Mouse (Mus musculus): ENCODE results near the gene Olfr613. TPM values are rescaled to one million over a fixed set of nuclear protein-coding genes. Genes with fewer than 3 reads are reported as not detected.
"Not testable (repeated sequence)": the region's sequence is repeated elsewhere in the genome, so short reads cannot be mapped to it uniquely, and the experiment has no call there.

Gene Olfr613
- not detected for total RNA-seq (2021)
- long read RNA-seq, result 0 reads

- no peak for DNase-seq (ENCODE audit: low spot score in 2 of 2)
Measured at GRCm38 (mm10) chr7:103547774-103548173, at the start of gene Olfr613. Gene Olfr613, plus strand, starts transcription at chr7:103548074.

DNA sequence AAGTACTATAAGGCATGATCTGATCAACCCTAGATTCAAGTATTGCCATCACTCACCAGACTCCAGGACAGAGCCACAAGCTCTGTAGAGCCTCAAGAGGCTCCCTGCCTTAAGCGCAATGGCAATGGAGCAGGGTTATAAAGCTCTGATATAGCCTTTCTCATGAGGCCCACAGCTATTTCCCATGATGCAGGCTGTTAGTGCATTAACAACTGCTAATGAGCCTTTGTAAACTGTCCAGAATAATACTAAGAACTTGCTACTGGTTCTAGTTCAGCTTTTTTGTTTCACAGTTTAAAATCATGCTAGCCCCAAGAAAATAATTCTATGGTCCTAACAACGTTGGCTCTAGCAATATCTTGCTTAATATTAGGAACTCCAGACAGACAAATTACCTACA lies 35.9 kb upstream of the Olfr613 start, which contains the start of gene Olfr610:
TSS of gene Olfr610 (minus strand) at position 101 of the 400 bp plus-strand sequence.
- DNase-seq (ENCODE audit: low spot score in 2 of 2), result no peak

GRCm38 (mm10) chr7:103520746-103521145 lies 27.1 kb upstream of the Olfr613 start, which contains the start of gene Olfr611:
Gene Olfr611, minus strand, starts transcription at chr7:103520846.
- not testable (repeated sequence) for DNase-seq (ENCODE audit: low spot score in 2 of 2)

- DNase-seq (ENCODE audit: low spot score in 2 of 2), result not testable (repeated sequence)
Measured at GRCm38 (mm10) chr7:103542617-103543016, 5.3 kb upstream of the Olfr613 start, which contains the start of gene Olfr612. Gene Olfr612, minus strand, starts transcription at chr7:103542717.

GRCm38 (mm10) chr7:103555779-103556178 lies 7.9 kb downstream of the Olfr613 start, which contains the start of gene Olfr615:
Gene Olfr615, plus strand, starts transcription at chr7:103556079.
- DNase-seq (ENCODE audit: low spot score in 2 of 2), result no peak

DNA sequence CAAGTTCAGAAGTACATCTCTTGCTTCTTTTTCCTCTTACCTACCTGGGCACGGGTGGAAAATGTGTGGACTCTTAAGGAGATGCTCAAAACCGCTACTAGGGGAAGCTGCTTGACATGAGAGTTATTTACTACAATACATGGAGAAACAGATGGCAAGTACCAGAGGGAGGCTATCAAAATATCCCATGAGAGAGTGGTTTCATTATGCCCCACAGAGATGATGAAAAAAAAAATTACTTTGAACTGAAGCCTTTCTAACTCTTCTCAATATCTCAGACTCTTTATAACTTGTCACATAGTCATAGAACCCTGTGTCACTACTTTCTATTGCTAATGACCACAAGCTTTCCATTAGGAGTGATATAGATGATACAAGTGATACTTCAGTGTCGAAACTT lies 21.2 kb downstream of the Olfr613 start, which contains the start of gene Olfr616:
TSS of gene Olfr616 (minus strand) at position 101 of the 400 bp plus-strand sequence.
- DNase-seq (ENCODE audit: low spot score in 2 of 2), result no peak

DNA sequence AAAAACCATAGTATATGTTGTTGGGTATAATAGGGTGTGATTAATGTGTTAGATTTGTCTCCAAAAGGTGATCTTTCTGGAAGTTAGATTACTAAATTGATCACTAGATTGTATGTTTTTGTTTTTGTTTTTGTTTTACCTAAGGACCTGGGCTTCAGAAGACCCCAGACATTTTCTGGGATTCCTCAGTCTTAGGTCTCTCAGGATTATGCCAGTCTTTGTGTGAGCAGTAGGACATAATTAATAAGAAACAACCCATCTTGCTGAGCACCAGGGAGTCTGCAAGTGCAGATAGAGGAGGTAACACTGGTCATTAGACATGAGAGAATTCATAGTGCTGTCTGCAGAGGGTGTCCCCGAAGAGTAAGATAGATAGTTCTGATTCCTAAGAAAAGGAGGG lies 24.9 kb downstream of the Olfr613 start, which contains the start of gene Olfr617:
TSS of gene Olfr617 (plus strand) at position 301 of the 400 bp plus-strand sequence.
- no peak for DNase-seq (ENCODE audit: low spot score in 2 of 2)

GRCm38 (mm10) chr7:103589803-103590202 lies 41.9 kb downstream of the Olfr613 start, which contains the start of gene Olfr618:
Gene Olfr618, plus strand, starts transcription at chr7:103590103.
- DNase-seq (ENCODE audit: low spot score in 2 of 2), result no peak

- DNase-seq (ENCODE audit: low spot score in 2 of 2), result no peak
Measured at GRCm38 (mm10) chr7:103600275-103600674, 52.4 kb downstream of the Olfr613 start, which contains the start of gene Olfr619. Gene Olfr619, plus strand, starts transcription at chr7:103600575.

Small RNA genes lying within 50 kb of the gene (microRNA-seq; reads per million reads assigned to microRNA genes)
- 0 reads per million in 2 experiments for gene Gm26506

Other genes with a start within 250 kb of the Olfr613 start
- gene Olfr596, start 242.4 kb upstream of the Olfr613 start, total RNA-seq (2021), result not detected
- gene Olfr597, start 231.8 kb upstream of the Olfr613 start, total RNA-seq (2021), result not detected
- not detected for gene Olfr598, start 224.5 kb upstream of the Olfr613 start, total RNA-seq (2021)
- not detected for gene Olfr599, start 212.2 kb upstream of the Olfr613 start, total RNA-seq (2021)
- not detected for gene Olfr600, start 198.4 kb upstream of the Olfr613 start, total RNA-seq (2021)
- not detected for gene Olfr601, start 185.4 kb upstream of the Olfr613 start, total RNA-seq (2021)
- not detected for gene Olfr603, start 161.9 kb upstream of the Olfr613 start, total RNA-seq (2021)
- not detected for gene Usp17lc, start 133.0 kb upstream of the Olfr613 start, total RNA-seq (2021)
- gene Olfr605, start 102.6 kb upstream of the Olfr613 start, total RNA-seq (2021), result not detected
- not detected for gene Olfr606, start 99.0 kb upstream of the Olfr613 start, total RNA-seq (2021)
- gene Olfr607, start 83.9 kb upstream of the Olfr613 start, total RNA-seq (2021), result not detected
- not detected for gene Olfr608, start 78.2 kb upstream of the Olfr613 start, total RNA-seq (2021)
- gene Olfr609, start 50.0 kb upstream of the Olfr613 start, total RNA-seq (2021), result not detected
- not detected for gene Olfr610, start 36.0 kb upstream of the Olfr613 start, total RNA-seq (2021)
- gene Olfr611, start 27.2 kb upstream of the Olfr613 start, total RNA-seq (2021), result not detected
- gene Olfr612, start 5.4 kb upstream of the Olfr613 start, total RNA-seq (2021), result not detected
- gene Olfr615, start 8.0 kb downstream of the Olfr613 start, total RNA-seq (2021), result not detected
- gene Olfr616, start 21.1 kb downstream of the Olfr613 start, total RNA-seq (2021), result not detected
- gene Olfr617, start 25.0 kb downstream of the Olfr613 start, total RNA-seq (2021), result not detected
- gene Olfr618, start 42.0 kb downstream of the Olfr613 start, total RNA-seq (2021), result not detected
- gene Olfr619, start 52.5 kb downstream of the Olfr613 start, total RNA-seq (2021), result not detected
- not detected for gene Olfr620, start 64.5 kb downstream of the Olfr613 start, total RNA-seq (2021)
- not detected for gene Olfr622, start 94.6 kb downstream of the Olfr613 start, total RNA-seq (2021)
- not detected for gene Olfr623, start 115.6 kb downstream of the Olfr613 start, total RNA-seq (2021)
- gene Olfr624, start 123.1 kb downstream of the Olfr613 start, total RNA-seq (2021), result under 1 TPM in 1 of 2 experiments, not detected in 1; 0.21 TPM
- gene Olfr625-ps1, start 134.6 kb downstream of the Olfr613 start, total RNA-seq (2021), result not detected
- not detected for gene Olfr243, start 166.6 kb downstream of the Olfr613 start, total RNA-seq (2021)
- gene Olfr628, start 182.3 kb downstream of the Olfr613 start, total RNA-seq (2021), result not detected
- gene Olfr629, start 196.9 kb downstream of the Olfr613 start, total RNA-seq (2021), result not detected
- gene Olfr630, start 209.3 kb downstream of the Olfr613 start, total RNA-seq (2021), result not detected
- not detected for gene Olfr69, start 223.5 kb downstream of the Olfr613 start, total RNA-seq (2021)
- not detected for gene Olfr68, start 231.6 kb downstream of the Olfr613 start, total RNA-seq (2021)
- gene Olfr67, start 243.7 kb downstream of the Olfr613 start, total RNA-seq (2021), result not detected

All from layer of hippocampus, postnatal 10 days (tissue).